Mouse (Mus musculus) lung, embryonic 16.5 days (tissue): ENCODE results near the gene 4930415L06Rik. TPM values are rescaled to one million over a fixed set of nuclear protein-coding genes. Genes with fewer than 3 reads are reported as not detected.

Source experiments
- ATAC-seq: fragments of 200-750 bp; cut with Nextera tagmentation; 2 replicates; pipeline ENCODE4 v1.8.0; 2017; ENCODE audit warnings: low read depth, mild to moderate bottlenecking, moderate library complexity
- H3K27ac ChIP-seq: fragments of 300-500 bp; sonication (generic); 2 replicates; pipeline ENCODE4 v1.5.1; 2014; ENCODE audit warnings: mild to moderate bottlenecking, control low read depth, low read length
- H3K27me3 ChIP-seq: fragments of 300-500 bp; sonication (generic); 2 replicates; pipeline ENCODE4 v1.6.1; 2014; ENCODE audit warnings: low read depth, low read length, mixed read lengths; ENCODE audit not compliant: control insufficient read depth, insufficient read depth
- H3K36me3 ChIP-seq: fragments of 300-500 bp; sonication (generic); 2 replicates; pipeline ENCODE4 v1.6.1; 2014; ENCODE audit warnings: low read length; ENCODE audit not compliant: control insufficient read depth, insufficient read depth
- H3K4me1 ChIP-seq: fragments of 300-500 bp; sonication (generic); replicated peaks from 2 replicates; pipeline ENCODE4 v1.6.1; 2014; ENCODE audit warnings: low read length, mixed read lengths; ENCODE audit not compliant: control insufficient read depth, insufficient read depth
- H3K4me2 ChIP-seq: fragments of 300-500 bp; sonication (generic); 2 replicates; pipeline ENCODE4 v1.6.1; 2014; ENCODE audit warnings: low read depth, low read length, control low read depth
- H3K4me3 ChIP-seq: fragments of 300-500 bp; sonication (generic); 2 replicates; pipeline ENCODE4 v1.5.1; 2014; ENCODE audit warnings: mild to moderate bottlenecking, low read length, control low read depth
- H3K9ac ChIP-seq: fragments of 300-500 bp; sonication (generic); 2 replicates; pipeline ENCODE4 v1.6.1; 2014; ENCODE audit warnings: low read length, control low read depth
- H3K9me3 ChIP-seq: fragments of 300-500 bp; sonication (generic); 2 replicates; pipeline ENCODE4 v1.6.1; 2016; ENCODE audit warnings: low read length; ENCODE audit not compliant: control insufficient read depth
- WGBS: fragments of 180-500 bp; shearing (Covaris S2); extraction: QIAGEN DNeasy Blood & Tissue Kit; methylation state at CpG from one replicate; pipeline ENCODE4 v1.1.7; 2014; 5-methylcytosine and 5-hydroxymethylcytosine counted together
- polyA plus RNA-seq: library from polyadenylated mRNA; unstranded; fragments of >200 nt; fragmentation: Nextera tagmentation; extraction: Ambion mirVana; gene quantifications from 2 replicates; pipeline ENCODE4 v1.2.1, GENCODE M21; 2015

Gene 4930415L06Rik
- not detected in 2 replicates for polyA plus RNA-seq

DNA sequence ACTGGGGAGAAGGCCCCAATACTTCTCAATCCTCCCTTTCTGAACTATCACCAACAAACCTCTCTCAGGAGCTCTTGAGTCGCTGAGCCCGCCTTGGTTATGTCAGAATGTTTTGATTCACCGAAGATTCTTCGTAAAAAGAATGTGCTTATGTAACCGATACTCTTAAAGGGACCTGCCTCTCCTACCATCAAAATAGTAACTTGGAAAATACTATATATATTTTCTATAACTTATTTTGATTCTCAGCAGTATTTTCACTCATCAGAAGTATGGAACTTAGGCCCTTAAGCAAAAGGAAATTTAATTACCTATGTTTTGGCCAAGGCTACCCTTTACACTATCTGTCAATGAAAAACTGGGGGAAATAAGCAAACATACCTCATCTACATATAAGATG, at the start of gene 4930415L06Rik:
Gene 4930415L06Rik (minus strand): TSS at position 101 of the 400 bp plus-strand sequence.
- no peaks in the 10 kb centered on the region for H3K36me3 ChIP-seq
- no peak for ATAC-seq
- WGBS, result 88% methylated on average over 5 of the region's 5 CpGs

DNA sequence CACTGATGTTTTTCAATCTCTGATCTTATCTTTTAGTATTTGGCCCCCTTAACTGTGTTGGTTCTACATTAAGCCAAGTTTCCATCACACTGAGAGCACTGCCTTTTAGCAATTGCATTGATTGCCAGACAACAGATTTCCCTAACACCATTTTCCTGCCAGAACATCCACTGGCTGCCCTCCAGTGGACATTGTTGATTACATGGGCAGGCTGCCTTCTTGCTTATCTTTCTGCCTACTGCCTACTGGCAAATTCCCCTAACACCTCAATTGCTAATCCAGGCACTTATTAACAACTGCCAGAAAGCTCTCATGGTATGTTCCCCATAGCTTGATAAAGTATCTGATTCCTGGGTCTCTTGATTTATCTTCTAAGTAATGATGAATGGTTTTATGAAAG, 46.0 kb upstream of the 4930415L06Rik start:
- ATAC-seq, result no peak
- no peak overlapping the region for H3K4me2 ChIP-seq
- no peaks in the 10 kb centered on the region for H3K9me3 ChIP-seq
- H3K36me3 ChIP-seq, result no peaks in the 10 kb centered on the region
- no peaks in the 10 kb centered on the region for H3K27me3 ChIP-seq
- H3K27ac ChIP-seq, result no peak overlapping the region
- H3K4me3 ChIP-seq, result no peak overlapping the region
- H3K9ac ChIP-seq, result no peak overlapping the region
- no peaks in the 10 kb centered on the region for H3K4me1 ChIP-seq

More for the DNA sequence above, at the start of gene 4930415L06Rik:
- Histone ChIP-seq H3K4me2 (no peak within 1 kb of the TSS), H3K9me3 (no peaks in the 10 kb centered on the region), H3K4me1 (no peaks in the 10 kb centered on the region), H3K27me3 (no peaks in the 10 kb centered on the region), H3K9ac (no peak within 1 kb of the TSS), H3K4me3 (no peak within 1 kb of the TSS), H3K27ac (no peak within 1 kb of the TSS)

DNA sequence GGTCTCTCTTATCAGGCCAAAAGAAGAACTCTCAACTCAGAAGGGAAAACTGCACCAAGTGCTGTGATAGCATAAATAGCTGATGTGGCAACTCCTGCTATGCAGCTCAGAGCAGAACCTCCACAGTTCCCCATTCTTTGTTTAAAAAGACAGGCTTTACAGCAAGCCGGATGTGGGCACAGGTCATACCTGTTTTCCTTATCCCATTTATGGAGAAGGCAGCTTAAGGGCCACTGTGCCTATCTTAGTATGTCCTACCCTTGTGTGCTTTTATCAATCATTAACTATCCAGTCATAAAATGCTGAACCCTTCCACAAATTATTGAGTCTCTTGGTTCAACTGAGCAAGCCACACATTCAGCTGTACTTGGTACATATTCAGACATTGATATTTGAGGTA, 27.8 kb downstream of the 4930415L06Rik start:
- Histone ChIP-seq H3K27ac (no peak overlapping the region), H3K4me1 (no peaks in the 10 kb centered on the region), H3K9me3 (no peaks in the 10 kb centered on the region), H3K4me2 (no peak overlapping the region), H3K9ac (no peak overlapping the region), H3K4me3 (no peak overlapping the region), H3K27me3 (no peaks in the 10 kb centered on the region), H3K36me3 (no peaks in the 10 kb centered on the region)
- 67% methylated on average over 1 of the region's 1 CpGs for WGBS
- ATAC-seq, result no peak

Other genes starting within 250 kb of the 4930415L06Rik start
- gene 4932429P05Rik, start 180.6 kb downstream of the 4930415L06Rik start, polyA plus RNA-seq, result not detected in 2 replicates